Mouse (Mus musculus) frontal cortex, postnatal 36 days (tissue): ENCODE measurements around the gene Igsf9.

Source experiments
- DNase-seq, 2 experiments: peaks; one replicate each; pipeline ENCODE4 v3.0.0; 2022; ENCODE audit warnings: low spot score in 2 of 2

Igsf9 gene

GRCm38 (mm10) chr1:172496030-172496429 is 14.4 kb downstream of the Igsf9 start:
- DNase-seq = no peak

GRCm38 (mm10) chr1:172497428-172497827 is 15.8 kb downstream of the Igsf9 start:
- no peak for DNase-seq

- DNase-seq = no peak
These were observed 18.3 kb downstream of the Igsf9 start, which contains the start of gene Tagln2 for GRCm38 (mm10) chr1:172499765-172500441. Gene Tagln2, plus strand, starts transcription at chr1:172500047.

- no peak for DNase-seq
These were observed 19.1 kb downstream of the Igsf9 start for GRCm38 (mm10) chr1:172500451-172501370.

GRCm38 (mm10) chr1:172501371-172502144 is 20.0 kb downstream of the Igsf9 start:
- DNase-seq = no peak

- DNase-seq = no peak
These were observed 20.8 kb downstream of the Igsf9 start for GRCm38 (mm10) chr1:172502145-172503110.

GRCm38 (mm10) chr1:172503111-172503997 is 21.8 kb downstream of the Igsf9 start:
- no peak for DNase-seq

GRCm38 (mm10) chr1:172504756-172505155 is 23.2 kb downstream of the Igsf9 start:
- DNase-seq = no peak

GRCm38 (mm10) chr1:172507001-172507400 is 25.4 kb downstream of the Igsf9 start:
- no peak for DNase-seq

- DNase-seq = no peak
These were observed 26.1 kb downstream of the Igsf9 start for GRCm38 (mm10) chr1:172507701-172508100.

GRCm38 (mm10) chr1:172508172-172508571 is 26.6 kb downstream of the Igsf9 start:
- no peak for DNase-seq

GRCm38 (mm10) chr1:172509235-172509634 is 27.6 kb downstream of the Igsf9 start:
- DNase-seq = no peak

- no peak for DNase-seq
These were observed 28.4 kb downstream of the Igsf9 start for GRCm38 (mm10) chr1:172509983-172510382.

- no peak for DNase-seq
These were observed 28.9 kb downstream of the Igsf9 start for GRCm38 (mm10) chr1:172510421-172510972.

GRCm38 (mm10) chr1:172512962-172513361 is 31.4 kb downstream of the Igsf9 start:
- DNase-seq = no peak

- DNase-seq = no peak
These were observed 32.1 kb downstream of the Igsf9 start for GRCm38 (mm10) chr1:172513525-172514212.

- no peak for DNase-seq
These were observed 32.6 kb downstream of the Igsf9 start for GRCm38 (mm10) chr1:172514213-172514529.

GRCm38 (mm10) chr1:172514551-172515268 is 33.1 kb downstream of the Igsf9 start:
- DNase-seq = no peak
